Mouse (Mus musculus) forebrain, embryonic 13.5 days (tissue): Measurements from ENCODE around the gene Thoc6. TPM values are rescaled to one million over a fixed set of nuclear protein-coding genes. Genes with fewer than 3 reads are reported as not detected.

ENCODE experiments used
- polyA plus RNA-seq: library from polyadenylated mRNA; unstranded; fragments of >200 nt; fragmentation: Nextera tagmentation; extraction: Ambion mirVana; gene quantifications from 2 replicates; pipeline ENCODE4 v1.2.1, GENCODE M21; 2015

Gene Thoc6
- polyA plus RNA-seq, 1 experiment from 2014 or later = 47.4 TPM

Other genes with a start within 250 kb of the Thoc6 start
- gene Vmn2r117, start 194.2 kb downstream of the Thoc6 start, polyA plus RNA-seq = not detected in 2 replicates
- gene Zfp213, start 109.6 kb downstream of the Thoc6 start, polyA plus RNA-seq = 20.7 and 22.4 TPM in 2 replicates
- 21.2 and 26.8 TPM in 2 replicates for gene Zfp13, start 74.4 kb downstream of the Thoc6 start, polyA plus RNA-seq
- 0.24 TPM in 1 of 2 replicates, not detected in the other for gene Zscan10, start 73.0 kb downstream of the Thoc6 start, polyA plus RNA-seq
- 0.81 and 0.87 TPM in 2 replicates for gene Mmp25, start 28.6 kb downstream of the Thoc6 start, polyA plus RNA-seq
- 0.14 and 0.35 TPM in 2 replicates for gene Bicdl2, start 13.4 kb downstream of the Thoc6 start, polyA plus RNA-seq
- 56.8 and 60.3 TPM in 2 replicates for gene Hcfc1r1, start 286 bp downstream of the Thoc6 start, polyA plus RNA-seq
- gene Tnfrsf12a, start 3.6 kb upstream of the Thoc6 start, polyA plus RNA-seq = 3.8 and 5.5 TPM in 2 replicates
- 0.30 and 0.50 TPM in 2 replicates for gene Cldn6, start 5.4 kb upstream of the Thoc6 start, polyA plus RNA-seq
- 2.0 and 3.3 TPM in 2 replicates for gene Cldn9, start 10.1 kb upstream of the Thoc6 start, polyA plus RNA-seq
- not detected in 2 replicates for gene 1520401A03Rik, start 48.9 kb upstream of the Thoc6 start, polyA plus RNA-seq
- 36.7 and 41.0 TPM in 2 replicates for gene Pkmyt1, start 52.5 kb upstream of the Thoc6 start, polyA plus RNA-seq
- gene Paqr4, start 67.0 kb upstream of the Thoc6 start, polyA plus RNA-seq = 29.8 and 32.7 TPM in 2 replicates
- gene Kremen2, start 72.0 kb upstream of the Thoc6 start, polyA plus RNA-seq = 0.24 and 0.37 TPM in 2 replicates
- gene Flywch1, start 97.7 kb upstream of the Thoc6 start, polyA plus RNA-seq = 165 and 176 TPM in 2 replicates
- gene Flywch2, start 112.2 kb upstream of the Thoc6 start, polyA plus RNA-seq = 34.3 and 40.1 TPM in 2 replicates
- gene Srrm2, start 116.7 kb upstream of the Thoc6 start, polyA plus RNA-seq = 605 and 611 TPM in 2 replicates
- gene Elob, start 155.3 kb upstream of the Thoc6 start, polyA plus RNA-seq = 1,249 and 1,327 TPM in 2 replicates
- gene Prss33, start 162.2 kb upstream of the Thoc6 start, polyA plus RNA-seq = not detected in 2 replicates
- gene Prss32, start 170.0 kb upstream of the Thoc6 start, polyA plus RNA-seq = not detected in 2 replicates
- 1.2 and 1.3 TPM in 2 replicates for gene Prss41, start 170.3 kb upstream of the Thoc6 start, polyA plus RNA-seq
- not detected in 2 replicates for gene Prss21, start 194.2 kb upstream of the Thoc6 start, polyA plus RNA-seq
- gene Dcpp1, start 207.0 kb upstream of the Thoc6 start, polyA plus RNA-seq = not detected in 2 replicates
- gene Dcpp2, start 207.0 kb upstream of the Thoc6 start, polyA plus RNA-seq = not detected in 2 replicates
- not detected in 2 replicates for gene Dcpp3, start 243.6 kb upstream of the Thoc6 start, polyA plus RNA-seq